Mouse (Mus musculus) heart, postnatal 0 days (tissue): ENCODE results near the gene Sec31b.

ENCODE experiments used
- CTCF ChIP-seq: IDR thresholded peaks from 2 replicates; pipeline ENCODE4 v1.5.1; 2016; ENCODE audit warnings: antibody characterized with exemption, control low read depth, low read depth
- EP300 ChIP-seq: IDR thresholded peaks from 2 replicates; pipeline ENCODE4 v1.6.1; 2016; ENCODE audit warnings: antibody characterized with exemption, low read depth

DNA sequence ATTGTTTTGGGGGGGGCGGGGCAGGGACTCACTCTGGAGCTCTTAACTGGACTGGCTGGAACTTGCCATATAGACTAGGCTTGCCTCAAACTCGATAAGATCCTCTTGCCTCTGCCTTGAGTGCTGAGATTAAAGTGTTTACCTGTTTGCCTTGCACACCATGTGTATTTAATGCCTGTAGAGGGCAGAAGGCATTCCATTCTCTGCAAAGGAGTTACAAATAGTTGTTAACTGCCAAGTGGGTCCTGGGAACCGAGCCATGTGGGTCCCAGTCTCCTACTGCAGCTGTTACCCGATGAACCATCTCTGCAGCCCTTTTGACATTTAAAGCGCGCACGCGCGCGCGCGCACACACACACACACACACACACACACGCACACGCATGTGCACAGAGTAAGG is 18.3 kb upstream of the Sec31b start:
- TF ChIP-seq CTCF = no peak
- TF ChIP-seq EP300 = no peak
